Mouse (Mus musculus): ENCODE data around the gene Cdkal1. TPM values are rescaled to one million over a fixed set of nuclear protein-coding genes. Genes with fewer than 3 reads are reported as not detected.

Gene Cdkal1
- total RNA-seq, 4 experiments from 2014 or later = 25.5 to 36.4 (median 32.8) TPM

Other genes starting within 250 kb of the Cdkal1 start
- 10 to 100 TPM; 11.1 to 16.3 (median 12.9) TPM for gene E2f3, start 130.4 kb upstream of the Cdkal1 start, total RNA-seq (2022)